In genomic region chr12:109314850-109315249, GRCm38 (mm10) we compare ENCODE assay signal across 9 mouse cellular contexts.
A peak's percentile ranks its signal among the peaks of the same experiment; 100 is the strongest.
DNase-seq lines count a peak whose midpoint lies in the region; ATAC-seq and TF ChIP-seq lines count a peak whose summit lies in the region.
"Had no signal": no experiment of that assay in that cellular context is flagged by ENCODE, and none has a peak within 500 bp of the region (broad histone marks: within the 10 kb centered on the region; RNA-seq: fewer than 3 reads in every experiment).

No protein-coding gene starts in this region.

- TF ChIP-seq CTCF in gastrocnemius, adult 2 months (IDR thresholded peaks at IDR 0.05): peak; percentile 22
- no peak for TF ChIP-seq CTCF in lung, adult 2 months (IDR thresholded peaks at IDR 0.05; ENCODE audit: insufficient read depth, low read length)
- TF ChIP-seq CTCF in left cerebral cortex, adult 2 months (IDR thresholded peaks at IDR 0.05): no peak; the same call in 1 of the 2 replicates

- H3K9ac ChIP-seq in neural tube, embryonic 15.5 days (replicated peaks): no peak overlapping the region

- no peaks in the 10 kb centered on the region for H3K9me3 ChIP-seq in neural tube, embryonic 15.5 days (replicated peaks)

- H3K36me3 ChIP-seq in neural tube, embryonic 15.5 days: no peaks in the 10 kb centered on the region

- 31% methylated on average over 6 of the region's 6 CpGs for WGBS in neural tube, embryonic 15.5 days
- WGBS in lung, adult 2 months: 26% methylated on average over 6 of the region's 6 CpGs

- intact Hi-C loops in gastrocnemius, adult 2 months (cut with DNase I): loop anchor here (10.0 kb wide), 1 partner anchor 410 kb away; no protein-coding TSS in a partner anchor
- intact Hi-C loops in left cerebral cortex, adult 2 months (cut with DNase I): no loop called here

- no peak overlapping the region for H3K4me3 ChIP-seq in gastrocnemius, adult 2 months
- H3K4me3 ChIP-seq in neural tube, embryonic 15.5 days (replicated peaks): no peak overlapping the region
- no peak overlapping the region for H3K4me3 ChIP-seq in lung, adult 2 months (replicated peaks; ENCODE audit: extremely low read depth, low read depth, low read length)
- H3K4me3 ChIP-seq in left cerebral cortex, adult 2 months: no peak overlapping the region

- DNase-seq in gastrocnemius, adult 2 months: no peak
- DNase-seq in gastrocnemius, adult 8-10 months (ENCODE audit: low spot score in 2 of 2): no peak
- peak; percentile 33 for DNase-seq in neural tube, embryonic 10.5 days (ENCODE audit: extremely low spot score, low spot score)
- peak; percentile 13 for DNase-seq in embryo, embryonic 11.5 days (ENCODE audit: low read depth, low spot score)
- DNase-seq in retina, postnatal 1 day: peak; percentile 55
- DNase-seq in lung, adult 2 months: no peak
- no peak for DNase-seq in left cerebral cortex, adult 2 months (ENCODE audit: extremely low spot score in 1 of 2, low spot score in 2 of 2)
- DNase-seq: gastrocnemius, postnatal 10 days had no signal

- H3K4me2 ChIP-seq in neural tube, embryonic 15.5 days: no peak overlapping the region

- H3K27me3 ChIP-seq in neural tube, embryonic 15.5 days (replicated peaks): no peaks in the 10 kb centered on the region

- no peak for ATAC-seq in neural tube, embryonic 15.5 days (ENCODE audit: low FRiP score)

- no peaks in the 10 kb centered on the region for H3K4me1 ChIP-seq in neural tube, embryonic 15.5 days
- no peaks in the 10 kb centered on the region for H3K4me1 ChIP-seq in lung, adult 2 months (ENCODE audit: control insufficient read depth, insufficient read depth, low read length)

- no peak for TF ChIP-seq POLR2A in lung, adult 2 months (IDR thresholded peaks at IDR 0.05; ENCODE audit: borderline replicate concordance, extremely low read depth, low read depth, low read length)

- H3K27ac ChIP-seq in gastrocnemius, adult 2 months: no peak overlapping the region
- no peak overlapping the region for H3K27ac ChIP-seq in neural tube, embryonic 15.5 days (replicated peaks)
- no peak overlapping the region for H3K27ac ChIP-seq in left cerebral cortex, adult 2 months

Comparison
In these comparisons a context has a peak if more than half of its experiments do, and no peak if none do; other contexts are left out.
1. DNase-seq: peak in neural tube, embryonic 10.5 days (single experiment), embryo, embryonic 11.5 days (single experiment) and retina, postnatal 1 day (single experiment); none in gastrocnemius, adult 2 months (single experiment), gastrocnemius, adult 8-10 months (0 of 2), lung, adult 2 months (single experiment) and left cerebral cortex, adult 2 months (0 of 2).